Mouse (Mus musculus) T-helper 2 cell (primary cell): ENCODE results near the gene Trub1.

Experiments used
- in situ Hi-C: fragments of 300-600 bp; cut with MboI, MseI; formaldehyde crosslinking; loops from one replicate; pipeline ENCODE4 v1.15.1; 2025; ENCODE audit warnings: high pct_unique_total_duplicates

The Trub1 gene

GRCm38 (mm10) chr19:57489527-57489926 is 36.8 kb downstream of the Trub1 start:
- in situ Hi-C loops, result no loop called here

DNA sequence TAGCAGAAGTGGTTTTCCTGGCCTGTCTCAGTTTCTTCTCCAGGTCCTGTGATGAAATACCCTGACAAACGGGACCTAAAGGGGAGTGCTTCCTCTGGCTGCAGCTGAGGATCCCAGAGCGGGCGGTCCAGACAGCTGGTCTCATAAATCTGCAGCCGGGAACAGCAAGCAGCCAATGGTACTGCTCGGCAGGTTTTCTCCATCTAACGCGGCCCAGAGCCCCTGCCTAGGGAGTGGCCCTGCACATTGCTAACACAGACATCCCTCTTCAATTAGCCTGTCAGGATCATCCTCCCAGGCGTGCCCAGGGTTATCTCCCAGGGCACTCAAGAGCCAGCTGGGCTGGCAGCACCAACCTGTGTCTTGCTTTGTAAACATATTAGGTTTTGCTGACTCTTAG is 38.3 kb downstream of the Trub1 start:
- in situ Hi-C loops, result loop anchor here (5.0 kb wide), 1 partner anchor 51 kb away; no protein-coding TSS in a partner anchor

- in situ Hi-C loops, result loop anchor here (5.0 kb wide), 1 partner anchor 48 kb away; no protein-coding TSS in a partner anchor
These were observed 41.3 kb downstream of the Trub1 start for GRCm38 (mm10) chr19:57494020-57494419.

- in situ Hi-C loops, result no loop called here
These were observed 45.5 kb downstream of the Trub1 start for GRCm38 (mm10) chr19:57498110-57498743.

GRCm38 (mm10) chr19:57498884-57499410 is 46.2 kb downstream of the Trub1 start:
- in situ Hi-C loops, result no loop called here

- in situ Hi-C loops, result no loop called here
These were observed 47.5 kb downstream of the Trub1 start for GRCm38 (mm10) chr19:57500254-57500653.

DNA sequence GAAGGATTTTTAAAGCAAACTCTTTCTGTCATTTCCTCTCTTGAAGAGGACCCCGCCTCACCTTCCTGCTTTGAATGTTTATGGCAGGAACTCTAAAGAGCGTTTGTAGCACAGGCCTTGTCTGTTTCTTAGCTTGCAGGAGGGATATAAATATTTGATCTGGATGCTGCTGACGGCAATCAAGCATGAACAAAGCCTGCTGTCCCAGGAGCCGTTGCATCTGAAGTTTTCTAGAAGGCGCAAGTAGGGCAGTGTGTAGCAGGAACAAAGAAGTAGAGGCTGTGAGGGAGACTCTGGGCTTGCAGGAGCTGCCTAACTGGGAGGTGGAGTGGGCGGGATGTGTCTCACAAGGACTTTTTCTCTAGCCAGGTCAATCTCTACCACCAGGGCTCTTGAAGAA is 50.4 kb downstream of the Trub1 start:
- in situ Hi-C loops, result no loop called here

DNA sequence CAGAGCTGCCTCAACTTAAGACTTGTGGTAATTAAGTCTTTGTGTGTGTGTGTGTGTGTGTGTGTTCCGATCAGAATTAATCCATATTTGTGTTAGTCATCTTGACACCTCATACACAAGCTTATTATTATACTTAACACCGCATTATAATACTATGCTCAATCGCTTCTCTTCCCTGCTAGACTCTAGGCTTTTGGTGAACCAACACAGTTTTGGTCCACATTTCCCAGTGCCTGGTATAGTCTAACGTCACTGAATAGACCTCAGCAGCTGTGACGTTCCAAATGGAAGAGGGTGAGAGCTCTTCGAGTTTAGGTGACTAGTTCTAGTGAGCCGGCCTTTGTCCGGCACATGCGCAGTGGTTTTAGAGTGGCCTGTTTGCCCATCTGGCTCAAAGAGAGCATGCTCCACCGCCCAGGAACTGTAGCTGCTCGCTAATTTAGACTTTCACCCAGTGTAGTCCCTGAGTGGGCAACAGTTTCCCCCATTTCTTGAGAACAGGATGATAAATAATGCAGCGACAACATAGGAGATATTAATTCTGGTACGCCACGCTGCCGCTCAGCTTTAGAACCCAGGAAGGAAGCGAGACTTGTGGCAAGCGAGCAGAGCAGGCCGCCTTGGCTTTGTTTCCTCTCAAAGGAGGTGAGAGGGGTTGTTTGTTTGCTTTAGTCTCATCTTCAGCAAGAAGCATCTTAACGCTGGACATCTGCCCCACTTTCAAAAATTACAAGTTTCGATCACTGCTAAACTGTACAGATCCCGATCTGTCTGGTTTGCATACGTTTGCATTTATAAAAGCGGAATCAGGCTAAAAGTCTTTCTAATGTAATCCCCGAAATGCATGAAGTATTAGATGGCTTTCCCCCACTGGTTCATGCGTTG is 52.6 kb downstream of the Trub1 start:
- in situ Hi-C loops, result loop anchor here (5.0 kb wide), 1 partner anchor 77 kb away; no protein-coding TSS in a partner anchor

DNA sequence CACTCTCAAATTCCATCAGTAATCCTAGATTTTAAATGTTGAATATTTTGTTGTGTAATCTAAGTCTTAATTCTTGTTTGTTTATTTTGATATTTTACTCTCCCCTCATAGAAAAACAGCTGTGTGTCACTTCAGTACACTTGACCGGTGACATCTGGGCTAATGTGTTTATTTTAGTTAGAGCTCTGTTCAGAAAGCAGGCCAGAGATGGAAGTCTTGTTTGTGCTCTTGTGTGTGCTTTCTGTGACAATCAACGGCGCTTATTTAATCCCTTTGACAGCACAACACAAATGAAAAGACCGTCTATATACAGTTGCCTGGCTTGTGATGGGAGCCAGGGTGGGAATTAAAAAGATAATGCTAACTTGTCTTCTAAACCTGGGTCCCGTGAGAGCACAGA is 53.9 kb downstream of the Trub1 start:
- in situ Hi-C loops, result loop anchor here (5.0 kb wide), 1 partner anchor 76 kb away; no protein-coding TSS in a partner anchor

GRCm38 (mm10) chr19:57508261-57508788 is 55.6 kb downstream of the Trub1 start:
- in situ Hi-C loops, result loop anchor here (5.0 kb wide), 1 partner anchor 74 kb away; no protein-coding TSS in a partner anchor

DNA sequence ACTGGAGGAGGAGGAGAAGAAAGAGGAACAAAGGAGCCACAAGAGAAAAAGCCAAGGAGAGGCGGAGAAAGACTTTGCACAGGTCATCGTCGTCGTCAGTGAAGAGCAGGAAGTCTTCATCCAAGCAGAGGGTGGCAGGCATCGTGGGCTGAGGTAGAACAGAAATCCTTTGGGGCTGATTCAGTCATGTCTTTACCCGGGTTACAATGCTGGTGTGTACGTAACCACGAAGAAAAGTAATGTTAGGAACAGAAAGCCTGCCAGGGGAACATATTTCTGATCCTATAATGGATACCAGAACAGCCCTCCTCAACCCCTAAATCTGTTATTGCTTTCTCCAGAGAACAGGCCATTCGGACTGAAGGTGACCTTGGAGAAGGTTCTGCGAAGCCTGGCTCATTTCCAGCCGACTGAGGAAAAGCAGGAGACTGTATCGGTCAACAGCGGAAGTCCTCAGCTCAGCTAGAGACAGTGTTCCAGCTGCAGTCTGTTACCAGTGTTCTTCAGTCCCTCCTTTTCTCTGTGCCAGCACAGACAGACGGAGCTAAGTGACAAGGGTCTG is 57.1 kb downstream of the Trub1 start:
- in situ Hi-C loops, result loop anchor here (5.0 kb wide), 1 partner anchor 72 kb away; no protein-coding TSS in a partner anchor

GRCm38 (mm10) chr19:57510836-57511235 is 58.1 kb downstream of the Trub1 start:
- in situ Hi-C loops, result no loop called here

DNA sequence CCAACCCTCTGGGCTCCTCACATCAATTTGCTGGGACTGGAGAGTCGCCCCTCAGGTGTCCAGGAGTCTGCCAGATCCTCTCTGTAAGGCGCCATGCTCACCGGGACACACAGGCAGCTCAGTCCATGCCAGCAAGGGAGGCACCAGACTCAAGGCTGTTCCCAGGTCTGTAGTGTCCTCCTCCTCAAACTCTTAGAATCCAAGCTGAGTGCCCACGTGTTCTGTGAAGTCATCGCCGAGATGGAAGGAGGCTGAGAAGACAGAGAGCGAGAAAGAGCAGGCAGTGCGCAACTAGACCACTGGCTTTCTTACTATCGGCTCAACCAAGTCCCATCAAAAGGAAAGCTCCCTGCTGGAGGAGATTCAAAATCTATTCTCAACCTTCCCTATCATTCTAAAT is 60.4 kb downstream of the Trub1 start:
- in situ Hi-C loops, result no loop called here

GRCm38 (mm10) chr19:57521721-57522120 is 69.0 kb downstream of the Trub1 start:
- in situ Hi-C loops, result no loop called here

GRCm38 (mm10) chr19:57523363-57523762 is 70.7 kb downstream of the Trub1 start:
- in situ Hi-C loops, result no loop called here

DNA sequence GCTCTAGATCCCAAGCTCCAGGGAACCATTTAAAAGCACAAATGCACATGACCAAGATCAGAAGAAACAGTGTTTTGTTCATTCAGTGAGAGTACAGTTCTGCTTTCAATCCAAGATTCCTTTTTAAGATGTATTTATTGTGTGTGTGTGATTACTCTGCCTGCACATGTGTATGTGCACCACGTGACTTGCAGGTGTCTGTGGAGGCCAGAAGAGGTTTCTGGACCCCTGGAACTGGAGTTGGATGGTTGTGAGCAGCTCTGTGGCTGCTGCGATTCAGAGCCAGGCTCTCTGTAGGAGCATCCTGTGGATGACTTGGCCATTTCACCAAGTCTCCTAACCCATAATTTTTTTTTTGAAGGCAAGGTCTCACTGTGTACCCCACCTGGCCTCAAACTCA is 73.0 kb downstream of the Trub1 start:
- in situ Hi-C loops, result no loop called here

- in situ Hi-C loops, result no loop called here
These were observed 77.5 kb downstream of the Trub1 start for GRCm38 (mm10) chr19:57530212-57530611.

GRCm38 (mm10) chr19:57534262-57534661 is 81.5 kb downstream of the Trub1 start:
- in situ Hi-C loops, result no loop called here

- in situ Hi-C loops, result no loop called here
These were observed 83.8 kb downstream of the Trub1 start for GRCm38 (mm10) chr19:57536512-57536911.

- in situ Hi-C loops, result no loop called here
These were observed 84.9 kb downstream of the Trub1 start for GRCm38 (mm10) chr19:57537510-57538182.

GRCm38 (mm10) chr19:57540118-57540517 is 87.4 kb downstream of the Trub1 start:
- in situ Hi-C loops, result loop anchor here (5.0 kb wide), 1 partner anchor 48 kb away; no protein-coding TSS in a partner anchor
